Mouse (Mus musculus) neural tube, embryonic 14.5 days (tissue): ENCODE data around the gene Fto. TPM values are rescaled to one million over a fixed set of nuclear protein-coding genes. Genes with fewer than 3 reads are reported as not detected.

Experiments used
- ATAC-seq: fragments of 200-750 bp; cut with Nextera tagmentation; 2 replicates; pipeline ENCODE4 v1.8.0; 2017; ENCODE audit warnings: low read depth, mild to moderate bottlenecking, moderate TSS enrichment, moderate library complexity
- H3K27ac ChIP-seq: fragments of 300-500 bp; sonication (generic); 2 replicates; pipeline ENCODE4 v1.5.1; 2014; ENCODE audit warnings: low read depth, mild to moderate bottlenecking, control low read depth, low read length, moderate library complexity, mixed read lengths
- H3K27me3 ChIP-seq: fragments of 300-500 bp; sonication (generic); 2 replicates; pipeline ENCODE4 v1.6.1; 2014; ENCODE audit warnings: low read length; ENCODE audit not compliant: control insufficient read depth, insufficient read depth
- H3K36me3 ChIP-seq: fragments of 300-500 bp; sonication (generic); 2 replicates; pipeline ENCODE4 v1.6.1; 2014; ENCODE audit warnings: low read length, mixed read lengths; ENCODE audit not compliant: control insufficient read depth, insufficient read depth
- H3K4me1 ChIP-seq: fragments of 300-500 bp; sonication (generic); 2 replicates; pipeline ENCODE4 v1.6.1; 2014; ENCODE audit warnings: low read length; ENCODE audit not compliant: control insufficient read depth, insufficient read depth
- H3K4me2 ChIP-seq: fragments of 300-500 bp; sonication (generic); 2 replicates; pipeline ENCODE4 v1.6.1; 2014; ENCODE audit warnings: mild to moderate bottlenecking, low read depth, low read length, control low read depth
- H3K4me3 ChIP-seq: fragments of 300-500 bp; sonication (generic); 2 replicates; pipeline ENCODE4 v1.5.1; 2014; ENCODE audit warnings: low read depth, low read length, control low read depth, mixed read lengths
- H3K9ac ChIP-seq: fragments of 300-500 bp; sonication (generic); replicated peaks from 2 replicates; pipeline ENCODE4 v1.6.1; 2014; ENCODE audit warnings: low read depth, mild to moderate bottlenecking, control low read depth, low read length, mixed read lengths
- H3K9me3 ChIP-seq: fragments of 300-500 bp; sonication (generic); 2 replicates; pipeline ENCODE4 v1.6.1; 2016; ENCODE audit warnings: low read length; ENCODE audit not compliant: control insufficient read depth
- WGBS: fragments of 180-500 bp; shearing (Covaris S2); extraction: QIAGEN DNeasy Blood & Tissue Kit; methylation state at CpG from one replicate; pipeline ENCODE4 v1.1.7; 2014; 5-methylcytosine and 5-hydroxymethylcytosine counted together
- polyA plus RNA-seq: library from polyadenylated mRNA; unstranded; fragments of >200 nt; fragmentation: Nextera tagmentation; extraction: Ambion mirVana; gene quantifications from 2 replicates; pipeline ENCODE4 v1.2.1, GENCODE M21; 2014

Fto gene
- polyA plus RNA-seq, 1 experiment from 2014 or later: 144 TPM

DNA sequence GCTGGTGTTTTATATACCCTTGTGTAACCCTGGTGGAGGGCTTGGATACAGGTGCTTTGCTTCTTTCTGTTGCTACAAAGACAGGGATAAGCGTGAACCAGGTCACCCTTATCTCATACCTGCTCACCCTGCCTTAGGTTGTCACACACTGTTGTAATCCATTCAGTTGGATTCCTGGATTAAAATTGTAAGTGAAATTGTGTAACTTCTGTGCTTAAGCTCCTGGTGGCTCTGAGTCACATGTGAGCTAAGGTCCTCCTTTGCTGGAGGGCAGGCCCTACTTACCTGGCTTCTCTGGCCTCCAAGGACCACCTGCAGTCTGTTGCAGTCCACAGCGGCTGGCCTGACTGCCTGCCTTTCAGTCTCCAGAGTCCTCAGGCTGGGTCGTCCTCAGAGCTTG lies 71.1 kb downstream of the Fto start:
- no peaks in the 10 kb centered on the region for H3K36me3 ChIP-seq
- H3K27ac ChIP-seq: no peak overlapping the region
- 0 out of 2 replicates have a peak, but pooled peaks cover 3% of the 10 kb centered on the region for H3K4me1 ChIP-seq
- H3K9ac ChIP-seq: no peak overlapping the region
- H3K4me3 ChIP-seq: no peak overlapping the region
- H3K27me3 ChIP-seq: no peaks in the 10 kb centered on the region
- H3K4me2 ChIP-seq: no peak overlapping the region
- no peak for ATAC-seq
- H3K9me3 ChIP-seq: no peaks in the 10 kb centered on the region
- 84% methylated on average over 3 of the region's 3 CpGs for WGBS

DNA sequence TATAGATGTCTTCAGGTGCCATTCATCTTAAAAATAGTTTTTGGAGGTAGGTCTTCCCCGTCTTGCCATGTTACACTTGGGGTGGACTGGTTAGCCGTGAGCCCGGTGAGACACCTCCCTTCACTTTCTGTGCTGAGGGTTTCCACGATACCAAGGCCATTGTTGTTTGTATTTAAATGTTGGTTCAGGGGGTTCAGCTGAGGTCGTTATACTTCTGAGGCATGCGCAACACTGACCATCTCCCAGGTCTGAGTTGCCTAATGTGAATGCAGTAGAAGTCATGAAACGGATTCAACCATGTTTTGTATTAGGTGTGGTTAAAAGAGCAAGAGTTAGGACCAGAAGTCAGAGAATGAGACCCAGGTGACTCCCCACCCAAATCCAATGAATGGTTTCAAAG lies 72.5 kb downstream of the Fto start:
- no peak overlapping the region for H3K4me3 ChIP-seq
- no peak for ATAC-seq
- H3K36me3 ChIP-seq: no peaks in the 10 kb centered on the region
- 92% methylated on average over 7 of the region's 7 CpGs for WGBS
- no peaks in the 10 kb centered on the region for H3K9me3 ChIP-seq
- H3K4me1 ChIP-seq: 0 out of 2 replicates have a peak, but pooled peaks cover 3% of the 10 kb centered on the region
- no peak overlapping the region for H3K4me2 ChIP-seq
- H3K9ac ChIP-seq: no peak overlapping the region
- no peak overlapping the region for H3K27ac ChIP-seq
- no peaks in the 10 kb centered on the region for H3K27me3 ChIP-seq

DNA sequence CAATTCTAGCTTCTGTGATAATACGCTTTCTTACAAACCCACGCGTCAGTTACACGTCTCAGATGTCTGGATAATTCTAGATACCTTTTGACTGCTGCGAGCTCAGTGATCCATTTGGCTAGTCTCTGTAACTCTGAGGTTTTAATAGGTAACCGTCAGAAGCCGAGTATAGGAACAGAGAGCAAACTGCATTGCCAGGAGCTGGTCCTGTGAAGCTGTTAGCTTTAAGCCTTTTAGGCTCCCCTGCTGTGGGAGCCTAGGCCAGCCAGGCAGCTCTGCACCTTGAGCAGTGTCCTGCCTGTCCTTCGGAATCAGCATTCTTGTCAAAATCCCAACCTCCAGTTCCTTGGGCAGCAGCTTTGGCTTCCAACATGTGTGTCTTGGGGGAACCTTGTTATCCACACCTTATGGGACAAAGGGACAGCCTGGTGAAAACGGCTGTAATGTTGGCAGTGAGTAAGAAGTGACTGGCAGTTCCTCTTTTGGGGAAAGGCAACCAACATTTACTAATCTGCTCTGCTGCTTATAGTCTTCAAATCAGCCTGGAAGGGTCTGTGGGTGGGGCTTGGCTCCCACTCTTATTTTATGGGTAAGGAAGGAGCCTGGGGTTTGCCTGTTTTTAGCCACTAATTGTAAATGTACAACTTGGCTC lies 77.2 kb downstream of the Fto start:
- H3K4me3 ChIP-seq: no peak overlapping the region
- 74% methylated on average over 9 of the region's 9 CpGs for WGBS
- H3K4me1 ChIP-seq: no peaks in the 10 kb centered on the region
- no peaks in the 10 kb centered on the region for H3K27me3 ChIP-seq
- no peak overlapping the region for H3K9ac ChIP-seq
- no peak for ATAC-seq
- no peaks in the 10 kb centered on the region for H3K9me3 ChIP-seq
- no peaks in the 10 kb centered on the region for H3K36me3 ChIP-seq
- H3K27ac ChIP-seq: no peak overlapping the region
- no peak overlapping the region for H3K4me2 ChIP-seq

DNA sequence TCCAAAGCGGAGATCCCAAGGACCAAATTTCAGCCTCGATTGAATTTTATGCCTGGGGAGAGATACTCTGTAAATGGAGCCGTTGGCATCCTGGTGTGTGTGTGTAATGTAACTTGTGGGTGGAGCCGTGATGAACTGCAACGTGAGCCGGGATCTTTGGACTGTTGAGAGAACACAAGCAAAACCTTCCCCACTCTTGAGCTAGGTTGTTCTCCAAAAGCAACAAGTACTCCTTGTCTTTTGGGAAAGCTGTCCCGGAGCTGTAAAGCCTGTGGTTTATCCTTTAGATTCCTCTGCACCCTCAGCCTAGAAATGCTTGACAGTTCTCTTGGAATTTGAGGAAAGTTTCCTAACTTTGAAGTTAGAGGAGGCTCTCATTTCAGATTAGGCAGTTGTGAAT lies 78.9 kb downstream of the Fto start:
- no peak overlapping the region for H3K27ac ChIP-seq

DNA sequence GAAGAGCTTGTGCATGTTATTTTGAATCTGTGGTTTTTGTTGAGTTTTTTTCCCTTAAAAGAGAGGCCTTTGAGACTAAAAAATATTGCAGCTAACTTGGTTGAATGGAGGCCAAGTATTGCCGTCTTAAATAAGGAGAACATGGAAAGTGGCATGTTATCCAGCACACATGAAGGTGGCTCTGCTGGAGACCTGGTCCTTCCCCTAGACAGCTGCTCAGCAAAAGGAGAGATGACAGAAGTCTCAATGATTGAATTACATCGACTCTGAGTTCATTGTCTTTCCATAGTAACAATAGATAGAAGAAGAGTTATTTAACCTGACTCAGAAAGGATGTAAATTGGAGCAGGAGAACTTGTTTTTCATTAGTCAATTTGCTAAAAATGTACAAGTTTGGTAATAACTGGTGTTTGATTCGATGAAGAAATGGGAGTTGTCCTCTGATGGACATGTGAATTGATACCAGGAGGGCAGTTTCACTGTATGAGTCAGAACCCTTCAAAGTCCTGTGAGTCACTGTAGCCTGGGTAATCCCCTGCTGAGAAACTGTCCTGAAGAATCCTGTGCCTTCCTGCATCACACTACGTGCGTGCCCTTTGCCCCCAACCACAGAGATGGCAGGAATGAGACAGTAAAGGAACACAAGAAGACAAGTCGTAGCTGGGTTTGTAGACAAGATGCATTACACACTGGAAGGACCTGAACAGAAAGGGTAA lies 82.2 kb downstream of the Fto start:
- H3K36me3 ChIP-seq: no peaks in the 10 kb centered on the region
- no peak overlapping the region for H3K9ac ChIP-seq
- H3K4me1 ChIP-seq: no peaks in the 10 kb centered on the region
- H3K27me3 ChIP-seq: no peaks in the 10 kb centered on the region
- H3K4me2 ChIP-seq: no peak overlapping the region
- no peak overlapping the region for H3K4me3 ChIP-seq
- no peaks in the 10 kb centered on the region for H3K9me3 ChIP-seq
- ATAC-seq: no peak
- H3K27ac ChIP-seq: no peak overlapping the region
- 85% methylated on average over 6 of the region's 6 CpGs for WGBS

More for the DNA sequence above, 78.9 kb downstream of the Fto start:
- Histone ChIP-seq H3K4me3 (no peak overlapping the region), H3K27me3 (no peaks in the 10 kb centered on the region), H3K36me3 (no peaks in the 10 kb centered on the region), H3K9me3 (no peaks in the 10 kb centered on the region), H3K4me1 (no peaks in the 10 kb centered on the region), H3K4me2 (no peak overlapping the region), H3K9ac (no peak overlapping the region)
- WGBS: 74% methylated on average over 7 of the region's 7 CpGs
- ATAC-seq: no peak

DNA sequence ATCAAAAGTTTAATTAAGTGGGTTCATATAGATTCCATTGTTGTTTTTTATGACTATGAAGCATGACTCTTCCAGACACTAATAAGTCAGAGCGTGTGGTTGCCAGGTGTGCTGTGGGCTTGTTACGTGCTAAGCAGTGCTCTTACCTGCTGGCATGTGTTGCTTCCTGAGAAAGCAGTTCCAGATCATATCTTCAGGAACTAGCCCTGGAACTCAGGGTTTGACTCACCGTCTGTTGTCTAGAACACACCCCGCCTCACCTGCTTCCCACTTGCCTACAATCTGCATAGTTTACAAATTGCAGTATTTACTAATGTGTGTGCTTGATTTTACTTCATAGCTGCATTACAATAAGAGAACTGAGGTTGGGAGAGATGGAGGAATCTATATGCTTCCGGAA lies 84.7 kb downstream of the Fto start:
- H3K4me2 ChIP-seq: no peak overlapping the region
- ATAC-seq: no peak
- no peak overlapping the region for H3K4me3 ChIP-seq
- H3K9me3 ChIP-seq: no peaks in the 10 kb centered on the region
- H3K27ac ChIP-seq: no peak overlapping the region
- H3K36me3 ChIP-seq: no peaks in the 10 kb centered on the region
- 95% methylated on average over 5 of the region's 5 CpGs for WGBS
- H3K4me1 ChIP-seq: no peaks in the 10 kb centered on the region
- H3K27me3 ChIP-seq: no peaks in the 10 kb centered on the region
- H3K9ac ChIP-seq: no peak overlapping the region

DNA sequence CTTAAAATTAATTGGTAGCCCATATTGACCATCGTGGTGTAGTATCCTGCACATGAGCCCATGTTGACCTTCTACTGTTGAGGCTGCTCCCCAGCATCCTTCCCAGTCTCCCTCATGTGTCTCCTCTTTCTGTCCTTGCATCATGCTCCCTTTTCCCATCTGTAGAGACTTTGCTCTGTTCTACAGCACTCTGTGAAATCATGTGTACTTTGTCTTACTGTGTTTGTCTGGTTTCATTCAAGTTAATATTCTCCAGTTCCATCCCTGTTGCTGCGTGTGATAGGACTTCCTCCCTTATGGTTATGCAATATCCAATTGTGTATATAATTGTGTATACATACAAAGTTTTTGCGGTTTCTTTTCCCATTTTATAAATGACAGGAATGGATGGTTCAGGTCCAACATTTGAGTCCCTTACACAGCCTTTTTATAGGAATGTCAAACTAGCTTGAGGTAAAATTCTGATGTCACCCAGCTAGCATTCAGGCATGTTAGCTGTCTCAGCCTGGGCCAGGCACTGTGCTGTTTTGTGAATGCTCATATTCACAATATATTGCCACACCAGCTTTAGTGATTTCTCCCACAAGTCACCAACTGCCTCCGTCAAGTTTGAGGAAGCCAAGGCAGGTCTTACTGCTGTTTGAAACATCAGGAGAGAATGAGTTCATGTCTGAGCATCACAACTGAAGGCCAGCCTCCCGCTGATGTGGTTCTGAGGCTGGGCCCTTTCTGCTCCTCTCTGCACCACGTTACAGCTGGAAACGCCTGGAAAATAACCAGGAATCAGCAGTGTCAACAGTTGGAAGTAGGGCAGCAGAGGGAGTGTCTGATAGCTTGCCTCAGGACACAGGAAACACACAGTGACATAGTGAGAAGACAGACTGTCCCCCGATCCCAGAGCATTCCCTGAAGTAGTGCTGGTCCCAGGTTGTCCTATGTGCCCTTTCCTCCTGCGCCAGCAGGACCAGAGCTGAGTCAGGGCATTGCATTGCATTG lies 90.0 kb downstream of the Fto start:
- Histone ChIP-seq H3K27ac (no peak overlapping the region), H3K9ac (no peak overlapping the region), H3K27me3 (no peaks in the 10 kb centered on the region), H3K9me3 (no peaks in the 10 kb centered on the region), H3K36me3 (no peaks in the 10 kb centered on the region), H3K4me1 (no peaks in the 10 kb centered on the region), H3K4me3 (no peak overlapping the region), H3K4me2 (no peak overlapping the region)
- no peak for ATAC-seq
- 92% methylated on average over 9 of the region's 9 CpGs for WGBS

DNA sequence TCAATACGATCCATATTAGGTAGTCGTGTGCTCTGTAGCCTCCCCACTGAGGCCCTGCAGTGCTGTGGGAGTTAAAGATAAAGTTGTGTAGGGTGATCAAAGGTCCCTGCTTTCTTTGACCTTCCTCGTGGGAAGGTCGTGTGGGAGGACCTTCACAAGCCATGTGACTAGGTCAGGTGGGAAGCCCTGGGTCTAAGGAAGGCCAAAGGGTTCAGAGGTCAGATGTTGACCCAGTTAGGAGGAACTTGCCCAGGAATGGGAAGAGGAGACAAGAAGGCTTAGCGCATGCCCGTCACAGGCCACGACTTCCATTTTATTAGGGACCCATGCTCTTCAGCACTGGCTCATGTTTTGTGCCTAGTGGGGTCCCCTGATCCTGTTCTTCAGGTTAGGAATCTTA lies 91.0 kb downstream of the Fto start:
- no peak for ATAC-seq
- Histone ChIP-seq H3K9ac (no peak overlapping the region), H3K27ac (no peak overlapping the region), H3K9me3 (no peaks in the 10 kb centered on the region), H3K36me3 (no peaks in the 10 kb centered on the region), H3K4me3 (no peak overlapping the region), H3K27me3 (no peaks in the 10 kb centered on the region), H3K4me2 (no peak overlapping the region), H3K4me1 (no peaks in the 10 kb centered on the region)
- 92% methylated on average over 7 of the region's 7 CpGs for WGBS

DNA sequence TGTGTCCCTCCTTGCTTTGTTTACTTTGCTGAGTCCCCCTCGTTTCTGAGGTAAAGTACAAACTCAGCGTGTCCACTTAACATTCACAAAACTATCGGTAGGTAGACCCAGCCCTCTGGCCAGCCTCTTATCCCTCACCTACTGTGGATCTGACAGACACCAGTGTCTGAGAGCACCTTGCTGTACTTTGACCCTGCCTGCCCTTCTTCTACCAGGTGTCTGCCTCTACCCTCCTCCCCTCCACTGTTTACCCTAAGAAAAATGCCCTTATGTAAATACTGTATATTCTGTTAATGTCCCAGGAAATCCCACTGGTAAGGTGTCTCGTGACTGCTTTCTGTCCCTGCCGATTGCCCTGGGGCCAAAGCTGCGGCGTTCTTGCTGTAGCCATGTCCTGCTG lies 91.8 kb downstream of the Fto start:
- Histone ChIP-seq H3K27ac (no peak overlapping the region), H3K36me3 (no peaks in the 10 kb centered on the region), H3K4me2 (no peak overlapping the region), H3K9me3 (no peaks in the 10 kb centered on the region), H3K27me3 (no peaks in the 10 kb centered on the region), H3K9ac (no peak overlapping the region), H3K4me3 (no peak overlapping the region), H3K4me1 (no peaks in the 10 kb centered on the region)
- ATAC-seq: no peak
- WGBS: 91% methylated on average over 7 of the region's 7 CpGs
